Mouse (Mus musculus) embryonic fibroblast, embryonic 13.5 days (primary cell): ENCODE results near the gene Olfr780.

Experiments used
- CTCF ChIP-seq: IDR thresholded peaks from 2 replicates; pipeline ENCODE4 v1.5.1; 2011; ENCODE audit warnings: mild to moderate bottlenecking, control low read depth, low read length, moderate library complexity, borderline replicate concordance; ENCODE audit not compliant: insufficient read depth
- POLR2A ChIP-seq: IDR thresholded peaks from 2 replicates; pipeline ENCODE4 v1.6.1; 2011; ENCODE audit warnings: low read depth, mild to moderate bottlenecking, control low read depth, low read length, moderate library complexity

DNA sequence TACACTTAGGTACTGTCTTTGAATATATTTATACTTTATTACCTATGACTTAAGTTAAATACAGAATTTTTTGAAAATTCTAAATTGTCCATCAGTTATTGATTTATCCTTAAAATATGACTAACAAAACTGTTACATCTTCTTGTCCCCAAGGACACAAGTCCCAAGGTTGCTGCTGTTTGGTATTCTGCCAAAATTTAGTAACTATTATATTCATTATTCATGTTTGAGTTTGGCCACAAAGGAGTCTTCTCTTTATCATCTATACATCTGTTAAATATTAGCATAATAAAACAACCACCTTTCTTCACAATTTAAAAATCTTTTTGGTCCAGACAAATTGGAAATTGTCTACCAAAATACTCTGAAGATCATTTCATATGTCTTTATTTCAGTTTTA is 10.6 kb downstream of the Olfr780 start, which contains the start of gene Olfr781:
- TF ChIP-seq POLR2A: no peak
- TF ChIP-seq CTCF: no peak
